Mouse (Mus musculus) heart, postnatal 0 days (tissue): Measurements from ENCODE around the gene Spock1.

Experiments used
- CTCF ChIP-seq: IDR thresholded peaks from 2 replicates; pipeline ENCODE4 v1.5.1; 2016; ENCODE audit warnings: antibody characterized with exemption, control low read depth, low read depth
- EP300 ChIP-seq: IDR thresholded peaks from 2 replicates; pipeline ENCODE4 v1.6.1; 2016; ENCODE audit warnings: antibody characterized with exemption, low read depth

DNA sequence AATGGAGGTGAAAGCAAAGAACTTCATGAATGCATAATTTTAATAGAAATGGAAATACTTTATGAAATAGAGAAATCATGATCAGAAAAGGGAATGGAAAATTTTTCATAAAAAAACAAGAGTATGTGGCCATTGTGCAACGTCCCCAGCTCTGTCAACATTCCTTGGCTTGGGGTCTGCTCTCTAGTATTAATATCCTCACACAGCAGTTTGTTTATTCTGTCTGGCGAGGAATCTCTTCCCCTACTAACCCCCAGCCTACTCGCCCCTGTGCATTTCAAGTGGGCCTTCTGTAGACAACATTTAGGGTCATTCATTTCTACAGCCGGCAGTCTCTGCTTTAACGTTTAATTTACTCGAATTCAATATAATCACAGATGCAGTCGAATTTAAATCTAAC is 181.5 kb downstream of the Spock1 start:
- no peak for TF ChIP-seq CTCF
- TF ChIP-seq EP300 = no peak
